Mouse (Mus musculus): ENCODE results near the gene Zc3h12a.

GRCm38 (mm10) chr4:125124424-125125209, 3.0 kb downstream of the Zc3h12a start:
- TF ChIP-seq TCF12 (IDR thresholded peaks at IDR 0.05; ENCODE audit: insufficient read depth, poor library complexity, severe bottlenecking) (peak; percentile 20), POLR2AphosphoS2 (IDR thresholded peaks at IDR 0.05; ENCODE audit: insufficient read length, low read depth) (peak; percentile 77), MAX (IDR thresholded peaks at IDR 0.05; ENCODE audit: low read depth) (no peak), USF1 (IDR thresholded peaks at IDR 0.05; ENCODE audit: low read depth) (no peak)
